Mouse (Mus musculus) limb, embryonic 12.5 days (tissue): Measurements from ENCODE around the gene Speg. TPM values are rescaled to one million over a fixed set of nuclear protein-coding genes. Genes with fewer than 3 reads are reported as not detected.

Experiments used
- ATAC-seq: fragments of 200-750 bp; cut with Nextera tagmentation; 2 replicates; pipeline ENCODE4 v1.8.0; 2017; ENCODE audit warnings: low read depth, moderate TSS enrichment; ENCODE audit not compliant: insufficient number of reproducible peaks, insufficient read depth, low FRiP score, low TSS enrichment
- H3K27ac ChIP-seq: fragments of 300-500 bp; sonication (generic); 2 replicates; pipeline ENCODE4 v1.5.1; 2016; ENCODE audit warnings: mild to moderate bottlenecking, moderate library complexity
- H3K27me3 ChIP-seq: fragments of 300-500 bp; sonication (generic); 2 replicates; pipeline ENCODE4 v1.6.1; 2016; ENCODE audit warnings: mild to moderate bottlenecking, moderate library complexity
- H3K36me3 ChIP-seq: fragments of 300-500 bp; sonication (generic); 2 replicates; pipeline ENCODE4 v1.6.1; 2016; ENCODE audit warnings: mild to moderate bottlenecking, moderate library complexity
- H3K4me1 ChIP-seq: fragments of 300-500 bp; sonication (generic); replicated peaks from 2 replicates; pipeline ENCODE4 v1.6.1; 2016
- H3K4me2 ChIP-seq: fragments of 300-500 bp; sonication (generic); 2 replicates; pipeline ENCODE4 v1.6.1; 2016; ENCODE audit warnings: mild to moderate bottlenecking, moderate library complexity
- H3K4me3 ChIP-seq: fragments of 300-500 bp; sonication (generic); replicated peaks from 2 replicates; pipeline ENCODE4 v1.5.1; 2016; ENCODE audit warnings: mild to moderate bottlenecking
- H3K9ac ChIP-seq: fragments of 300-500 bp; sonication (generic); replicated peaks from 2 replicates; pipeline ENCODE4 v1.6.1; 2016; ENCODE audit warnings: mild to moderate bottlenecking, moderate library complexity
- H3K9me3 ChIP-seq: fragments of 300-500 bp; sonication (generic); 2 replicates; pipeline ENCODE4 v1.6.1; 2016; ENCODE audit warnings: mild to moderate bottlenecking, moderate library complexity
- WGBS: fragments of 180-500 bp; shearing (Covaris S2); methylation state at CpG from one replicate; pipeline ENCODE4 v1.1.7; 2016; 5-methylcytosine and 5-hydroxymethylcytosine counted together
- polyA plus RNA-seq: library from polyadenylated mRNA; unstranded; fragments of >200 nt; fragmentation: Nextera tagmentation; extraction: Ambion mirVana; gene quantifications from 2 replicates; pipeline ENCODE4 v1.2.1, GENCODE M21; 2016

Speg gene
- polyA plus RNA-seq, 1 experiment from 2014 or later = 30.4 TPM

DNA sequence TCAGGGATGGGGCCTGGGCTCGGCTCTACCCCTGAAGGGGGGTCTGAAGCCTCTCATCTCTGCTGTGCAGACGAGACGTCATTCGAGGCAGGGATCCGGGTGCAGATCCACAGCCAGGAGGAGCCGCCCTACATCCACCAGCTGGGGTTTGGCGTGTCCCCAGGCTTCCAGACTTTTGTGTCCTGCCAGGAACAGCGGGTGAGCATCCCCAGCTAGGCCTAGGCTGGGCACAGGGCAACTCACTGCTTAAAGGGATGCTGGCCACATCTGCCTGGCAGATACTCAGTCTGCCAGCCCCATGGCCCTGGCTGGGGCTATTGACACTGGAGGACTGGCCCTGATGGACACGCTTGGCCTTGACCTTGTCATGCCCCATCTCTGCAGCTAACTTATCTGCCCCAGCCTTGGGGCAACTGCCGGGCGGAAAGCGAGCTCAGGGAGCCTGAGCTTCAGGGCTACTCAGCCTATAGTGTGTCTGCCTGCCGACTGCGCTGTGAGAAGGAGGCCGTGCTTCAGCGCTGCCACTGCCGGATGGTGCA is 94.3 kb downstream of the Speg start:
- peaks cover 33% of the 10 kb centered on the region for H3K27me3 ChIP-seq
- no peak for ATAC-seq
- 78% methylated on average over 17 of the region's 17 CpGs for WGBS
- no peak overlapping the region for H3K4me2 ChIP-seq
- peaks cover 11% of the 10 kb centered on the region; the same call in 1 of the 2 replicates for H3K4me1 ChIP-seq
- no peak overlapping the region; the same call in 1 of the 2 replicates for H3K9ac ChIP-seq
- H3K36me3 ChIP-seq = peaks cover 24% of the 10 kb centered on the region
- H3K27ac ChIP-seq = no peak overlapping the region
- H3K4me3 ChIP-seq = no peak overlapping the region
- no peaks in the 10 kb centered on the region for H3K9me3 ChIP-seq

GRCm38 (mm10) chr1:75476441-75476840 is 101.3 kb downstream of the Speg start:
- no peak overlapping the region for H3K4me2 ChIP-seq
- ATAC-seq = no peak
- H3K4me3 ChIP-seq = no peak overlapping the region
- H3K27me3 ChIP-seq = peaks cover 26% of the 10 kb centered on the region
- H3K9ac ChIP-seq = no peak overlapping the region
- WGBS = 94% methylated on average over 11 of the region's 11 CpGs
- H3K36me3 ChIP-seq = peaks cover 49% of the 10 kb centered on the region
- H3K27ac ChIP-seq = no peak overlapping the region
- no peaks in the 10 kb centered on the region for H3K9me3 ChIP-seq
- peaks cover 33% of the 10 kb centered on the region for H3K4me1 ChIP-seq

GRCm38 (mm10) chr1:75477264-75477965 is 102.3 kb downstream of the Speg start:
- peak overlapping the region; percentile 90 for H3K4me2 ChIP-seq
- no peak for ATAC-seq
- no peak overlapping the region for H3K27ac ChIP-seq
- H3K27me3 ChIP-seq = peaks cover 36% of the 10 kb centered on the region
- H3K9me3 ChIP-seq = no peaks in the 10 kb centered on the region
- H3K36me3 ChIP-seq = peaks cover 44% of the 10 kb centered on the region
- H3K4me3 ChIP-seq = peak overlapping the region; percentile 59
- WGBS = 13% methylated on average over 35 of the region's 35 CpGs
- peaks cover 33% of the 10 kb centered on the region for H3K4me1 ChIP-seq
- no peak overlapping the region for H3K9ac ChIP-seq

- Histone ChIP-seq H3K9me3 (no peaks in the 10 kb centered on the region), H3K4me1 (peaks cover 33% of the 10 kb centered on the region), H3K9ac (no peak overlapping the region), H3K4me2 (peak overlapping the region; percentile 90), H3K36me3 (peaks cover 38% of the 10 kb centered on the region), H3K4me3 (peak overlapping the region; percentile 59), H3K27ac (no peak overlapping the region), H3K27me3 (peaks cover 41% of the 10 kb centered on the region)
- no peak for ATAC-seq
- 55% methylated on average over 3 of the region's 3 CpGs for WGBS
Observed at GRCm38 (mm10) chr1:75477966-75478290, 102.8 kb downstream of the Speg start.

DNA sequence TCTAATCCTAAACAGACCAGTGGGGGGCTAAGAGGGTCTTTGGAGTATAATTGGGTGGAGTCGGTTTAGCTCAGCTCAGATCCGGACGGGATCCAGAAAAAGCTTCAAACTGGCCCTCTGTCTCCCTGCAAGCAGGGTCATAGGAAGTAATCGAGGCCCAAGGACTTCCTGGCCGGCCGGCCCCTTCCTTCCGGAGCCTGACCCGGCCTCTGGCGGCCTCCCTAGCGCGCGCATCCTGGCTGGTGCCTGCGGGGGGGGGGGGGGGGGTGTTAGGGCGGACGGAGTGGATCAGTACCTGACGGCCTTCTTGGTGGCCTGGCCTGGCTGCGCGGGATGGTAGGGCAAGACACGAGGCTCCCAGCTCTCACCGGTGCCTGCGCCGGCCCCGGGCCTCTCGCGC is 103.4 kb downstream of the Speg start:
- Histone ChIP-seq H3K9ac (peak overlapping the region; percentile 74), H3K4me1 (peaks cover 32% of the 10 kb centered on the region), H3K36me3 (peaks cover 34% of the 10 kb centered on the region), H3K4me3 (peak overlapping the region; percentile 59), H3K27me3 (peaks cover 47% of the 10 kb centered on the region), H3K9me3 (no peaks in the 10 kb centered on the region), H3K27ac (peak overlapping the region; percentile 74; the same call in 1 of the 2 replicates), H3K4me2 (peak overlapping the region; percentile 90)
- WGBS = 0% methylated on average over 14 of the region's 25 CpGs
- ATAC-seq = no peak

- ATAC-seq = peak; percentile 90
- Histone ChIP-seq H3K27me3 (peaks cover 53% of the 10 kb centered on the region), H3K27ac (peak within 1 kb of the TSS; percentile 74), H3K9ac (peak within 1 kb of the TSS; percentile 74), H3K9me3 (no peaks in the 10 kb centered on the region), H3K4me1 (peaks cover 26% of the 10 kb centered on the region), H3K4me2 (peak within 1 kb of the TSS; percentile 90), H3K4me3 (peak within 1 kb of the TSS; percentile 59), H3K36me3 (peaks cover 28% of the 10 kb centered on the region)
- WGBS = under 1% methylated on average over 70 of the region's 76 CpGs
Observed at GRCm38 (mm10) chr1:75478916-75479634, 104.0 kb downstream of the Speg start, which contains the start of the genes Chpf and Tmem198. Chpf (minus strand) TSS chr1:75479307. Tmem198 (plus strand) TSS chr1:75479532.

GRCm38 (mm10) chr1:75479635-75479989 is 104.5 kb downstream of the Speg start:
- Histone ChIP-seq H3K27ac (no peak overlapping the region), H3K27me3 (peaks cover 58% of the 10 kb centered on the region), H3K4me1 (peaks cover 24% of the 10 kb centered on the region), H3K4me2 (peak overlapping the region; percentile 90), H3K4me3 (peak overlapping the region; percentile 59), H3K9me3 (no peaks in the 10 kb centered on the region), H3K36me3 (peaks cover 22% of the 10 kb centered on the region), H3K9ac (no peak overlapping the region; the same call in 1 of the 2 replicates)
- WGBS = 1% methylated on average over 22 of the region's 24 CpGs
- no peak; the same call in 1 of the 2 replicates for ATAC-seq

GRCm38 (mm10) chr1:75480036-75480435 is 104.9 kb downstream of the Speg start:
- peaks cover 21% of the 10 kb centered on the region for H3K4me1 ChIP-seq
- WGBS = 19% methylated on average over 13 of the region's 13 CpGs
- peaks cover 62% of the 10 kb centered on the region for H3K27me3 ChIP-seq
- H3K9me3 ChIP-seq = no peaks in the 10 kb centered on the region
- peaks cover 18% of the 10 kb centered on the region for H3K36me3 ChIP-seq
- no peak for ATAC-seq
- peak overlapping the region; percentile 59 for H3K4me3 ChIP-seq
- no peak overlapping the region for H3K27ac ChIP-seq
- H3K9ac ChIP-seq = no peak overlapping the region
- H3K4me2 ChIP-seq = peak overlapping the region; percentile 90

GRCm38 (mm10) chr1:75480735-75481134 is 105.6 kb downstream of the Speg start:
- ATAC-seq = no peak

More at GRCm38 (mm10) chr1:75480735-75481134, 105.6 kb downstream of the Speg start:
- Histone ChIP-seq H3K4me1 (peaks cover 21% of the 10 kb centered on the region), H3K27me3 (peaks cover 69% of the 10 kb centered on the region), H3K9ac (no peak overlapping the region), H3K27ac (no peak overlapping the region), H3K36me3 (peaks cover 11% of the 10 kb centered on the region), H3K4me2 (no peak overlapping the region), H3K4me3 (no peak overlapping the region), H3K9me3 (no peaks in the 10 kb centered on the region)
- WGBS = 86% methylated on average over 7 of the region's 7 CpGs
